Mouse (Mus musculus): Measurements from ENCODE around the gene Foxn3. TPM values are rescaled to one million over a fixed set of nuclear protein-coding genes. Genes with fewer than 3 reads are reported as not detected.
A peak's percentile ranks its signal among the peaks of the same experiment; 100 is the strongest.

The Foxn3 gene
- polyA plus RNA-seq, 1 experiment = 61.5 TPM

- Histone ChIP-seq H3K27ac (ENCODE audit: insufficient read depth, low read length) (no peak overlapping the region), H3K4me1 (ENCODE audit: control insufficient read depth, insufficient read depth, low read length) (peaks cover 56% of the 10 kb centered on the region), H3K4me3 (replicated peaks; ENCODE audit: insufficient read depth, low read depth, low read length) (no peak overlapping the region), H3K27me3 (ENCODE audit: control insufficient read depth, insufficient read depth, low read length) (no peaks in the 10 kb centered on the region)
- TF ChIP-seq CTCF (IDR thresholded peaks at IDR 0.05; ENCODE audit: borderline replicate concordance, insufficient read depth, low read depth, low read length) (no peak), POLR2A (IDR thresholded peaks at IDR 0.05; ENCODE audit: borderline replicate concordance, insufficient read depth, low read length) (no peak)
- no peak for DNase-seq
- WGBS = 15% methylated on average over 3 of the region's 3 CpGs
Observed at GRCm38 (mm10) chr12:99342160-99342559, 221.2 kb downstream of the Foxn3 start.

- Histone ChIP-seq H3K4me3 (replicated peaks; ENCODE audit: insufficient read depth, low read depth, low read length) (no peak overlapping the region), H3K27me3 (ENCODE audit: control insufficient read depth, insufficient read depth, low read length) (no peaks in the 10 kb centered on the region), H3K4me1 (ENCODE audit: control insufficient read depth, insufficient read depth, low read length) (peaks cover 58% of the 10 kb centered on the region), H3K27ac (ENCODE audit: insufficient read depth, low read length) (no peak overlapping the region; the same call in 1 of the 2 replicates)
- TF ChIP-seq CTCF (IDR thresholded peaks at IDR 0.05; ENCODE audit: borderline replicate concordance, insufficient read depth, low read depth, low read length) (no peak), POLR2A (IDR thresholded peaks at IDR 0.05; ENCODE audit: borderline replicate concordance, insufficient read depth, low read length) (no peak)
- 31% methylated on average over 7 of the region's 7 CpGs for WGBS
- no peak for DNase-seq
Observed at GRCm38 (mm10) chr12:99341751-99342150, 221.6 kb downstream of the Foxn3 start.

GRCm38 (mm10) chr12:99340418-99341182, 222.8 kb downstream of the Foxn3 start:
- TF ChIP-seq POLR2A (IDR thresholded peaks at IDR 0.05; ENCODE audit: borderline replicate concordance, insufficient read depth, low read length) (no peak), CTCF (IDR thresholded peaks at IDR 0.05; ENCODE audit: borderline replicate concordance, insufficient read depth, low read depth, low read length) (no peak)
- peak overlapping the region; percentile 43; the same call in 1 of the 2 replicates for H3K27ac ChIP-seq (ENCODE audit: insufficient read depth, low read length)
- 78% methylated on average over 13 of the region's 13 CpGs for WGBS
- DNase-seq = no peak
- no peaks in the 10 kb centered on the region for H3K27me3 ChIP-seq (ENCODE audit: control insufficient read depth, insufficient read depth, low read length)
- H3K4me1 ChIP-seq (ENCODE audit: control insufficient read depth, insufficient read depth, low read length) = peaks cover 59% of the 10 kb centered on the region
- no peak overlapping the region for H3K4me3 ChIP-seq (replicated peaks; ENCODE audit: insufficient read depth, low read depth, low read length)

GRCm38 (mm10) chr12:99339640-99340325, 223.6 kb downstream of the Foxn3 start:
- DNase-seq = peak; percentile 80 to 92
- WGBS = 5% methylated on average over 11 of the region's 11 CpGs

GRCm38 (mm10) chr12:99338754-99339153, 224.6 kb downstream of the Foxn3 start:
- Histone ChIP-seq H3K4me3 (replicated peaks; ENCODE audit: insufficient read depth, low read depth, low read length) (no peak overlapping the region), H3K27ac (ENCODE audit: insufficient read depth, low read length) (peak overlapping the region; percentile 88), H3K27me3 (ENCODE audit: control insufficient read depth, insufficient read depth, low read length) (no peaks in the 10 kb centered on the region), H3K4me1 (ENCODE audit: control insufficient read depth, insufficient read depth, low read length) (peaks cover 65% of the 10 kb centered on the region)
- TF ChIP-seq POLR2A (IDR thresholded peaks at IDR 0.05; ENCODE audit: borderline replicate concordance, insufficient read depth, low read length) = no peak
- no peak for TF ChIP-seq CTCF (IDR thresholded peaks at IDR 0.05; ENCODE audit: borderline replicate concordance, insufficient read depth, low read depth, low read length)
- WGBS = 45% methylated on average over 2 of the region's 2 CpGs
- no peak for DNase-seq

More at GRCm38 (mm10) chr12:99339640-99340325, 223.6 kb downstream of the Foxn3 start:
- Histone ChIP-seq H3K27ac (ENCODE audit: insufficient read depth, low read length) (peak overlapping the region; percentile 88; the same call in 1 of the 2 replicates), H3K4me1 (ENCODE audit: control insufficient read depth, insufficient read depth, low read length) (peaks cover 57% of the 10 kb centered on the region), H3K27me3 (ENCODE audit: control insufficient read depth, insufficient read depth, low read length) (no peaks in the 10 kb centered on the region), H3K4me3 (replicated peaks; ENCODE audit: insufficient read depth, low read depth, low read length) (no peak overlapping the region)
- no peak for TF ChIP-seq POLR2A (IDR thresholded peaks at IDR 0.05; ENCODE audit: borderline replicate concordance, insufficient read depth, low read length)
- no peak for TF ChIP-seq CTCF (IDR thresholded peaks at IDR 0.05; ENCODE audit: borderline replicate concordance, insufficient read depth, low read depth, low read length)

GRCm38 (mm10) chr12:99337171-99337435, 226.3 kb downstream of the Foxn3 start:
- DNase-seq = no peak
- H3K4me1 ChIP-seq (ENCODE audit: control insufficient read depth, insufficient read depth, low read length) = peaks cover 74% of the 10 kb centered on the region
- WGBS = 69% methylated on average over 3 of the region's 3 CpGs
- no peak overlapping the region for H3K4me3 ChIP-seq (replicated peaks; ENCODE audit: insufficient read depth, low read depth, low read length)
- H3K27me3 ChIP-seq (ENCODE audit: control insufficient read depth, insufficient read depth, low read length) = no peaks in the 10 kb centered on the region
- TF ChIP-seq CTCF (IDR thresholded peaks at IDR 0.05; ENCODE audit: borderline replicate concordance, insufficient read depth, low read depth, low read length) (no peak), POLR2A (IDR thresholded peaks at IDR 0.05; ENCODE audit: borderline replicate concordance, insufficient read depth, low read length) (no peak)
- peak overlapping the region; percentile 81 for H3K27ac ChIP-seq (ENCODE audit: insufficient read depth, low read length)

- Histone ChIP-seq H3K27ac (ENCODE audit: insufficient read depth, low read length) (peak overlapping the region; percentile 81), H3K4me1 (ENCODE audit: control insufficient read depth, insufficient read depth, low read length) (peaks cover 75% of the 10 kb centered on the region), H3K27me3 (ENCODE audit: control insufficient read depth, insufficient read depth, low read length) (no peaks in the 10 kb centered on the region), H3K4me3 (replicated peaks; ENCODE audit: insufficient read depth, low read depth, low read length) (no peak overlapping the region)
- peak; percentile 90 to 96 for DNase-seq
- TF ChIP-seq POLR2A (IDR thresholded peaks at IDR 0.05; ENCODE audit: borderline replicate concordance, insufficient read depth, low read length) (peak; percentile 37; the same call in 1 of the 2 replicates), CTCF (IDR thresholded peaks at IDR 0.05; ENCODE audit: borderline replicate concordance, insufficient read depth, low read depth, low read length) (no peak)
- 4% methylated on average over 12 of the region's 12 CpGs for WGBS
Observed at GRCm38 (mm10) chr12:99336349-99337170, 226.8 kb downstream of the Foxn3 start.

Data from cerebellum, adult 2 months (tissue).